Mouse (Mus musculus) neural tube, embryonic 12.5 days (tissue): ENCODE measurements at regions not wholly inside any gene's neighbourhood (a gene's known extent, or its start where the extent isn't known, plus 50 kb on each side); places are given as distances from the start of the nearest gene placed in this dataset.
A peak's percentile ranks its signal among the peaks of the same experiment; 100 is the strongest.
"Not testable (repeated sequence)": the region's sequence is repeated elsewhere in the genome, so short reads cannot be mapped to it uniquely, and the experiment has no call there.

Experiments used
- ATAC-seq: fragments of 200-750 bp; cut with Nextera tagmentation; 2 replicates; pipeline ENCODE4 v1.8.0; 2017; ENCODE audit warnings: low read depth, mild to moderate bottlenecking, moderate TSS enrichment, moderate library complexity; ENCODE audit not compliant: low FRiP score
- H3K27ac ChIP-seq: fragments of 300-500 bp; sonication (generic); 2 replicates; pipeline ENCODE4 v1.5.1; 2016
- H3K27me3 ChIP-seq: fragments of 300-500 bp; sonication (generic); replicated peaks from 2 replicates; pipeline ENCODE4 v1.6.1; 2016; ENCODE audit warnings: mild to moderate bottlenecking
- H3K36me3 ChIP-seq: fragments of 300-500 bp; sonication (generic); 2 replicates; pipeline ENCODE4 v1.6.1; 2016; ENCODE audit warnings: mild to moderate bottlenecking
- H3K4me1 ChIP-seq: fragments of 300-500 bp; sonication (generic); 2 replicates; pipeline ENCODE4 v1.6.1; 2016
- H3K4me2 ChIP-seq: fragments of 300-500 bp; sonication (generic); replicated peaks from 2 replicates; pipeline ENCODE4 v1.6.1; 2016; ENCODE audit warnings: mild to moderate bottlenecking
- H3K4me3 ChIP-seq: fragments of 300-500 bp; sonication (generic); 2 replicates; pipeline ENCODE4 v1.5.1; 2016
- H3K9ac ChIP-seq: fragments of 300-500 bp; sonication (generic); 2 replicates; pipeline ENCODE4 v1.6.1; 2016; ENCODE audit warnings: mild to moderate bottlenecking
- H3K9me3 ChIP-seq: fragments of 300-500 bp; sonication (generic); 2 replicates; pipeline ENCODE4 v1.6.1; 2016; ENCODE audit warnings: mild to moderate bottlenecking
- WGBS: fragments of 180-500 bp; shearing (Covaris S2); methylation state at CpG from one replicate; pipeline ENCODE4 v1.1.7; 2016; 5-methylcytosine and 5-hydroxymethylcytosine counted together

DNA sequence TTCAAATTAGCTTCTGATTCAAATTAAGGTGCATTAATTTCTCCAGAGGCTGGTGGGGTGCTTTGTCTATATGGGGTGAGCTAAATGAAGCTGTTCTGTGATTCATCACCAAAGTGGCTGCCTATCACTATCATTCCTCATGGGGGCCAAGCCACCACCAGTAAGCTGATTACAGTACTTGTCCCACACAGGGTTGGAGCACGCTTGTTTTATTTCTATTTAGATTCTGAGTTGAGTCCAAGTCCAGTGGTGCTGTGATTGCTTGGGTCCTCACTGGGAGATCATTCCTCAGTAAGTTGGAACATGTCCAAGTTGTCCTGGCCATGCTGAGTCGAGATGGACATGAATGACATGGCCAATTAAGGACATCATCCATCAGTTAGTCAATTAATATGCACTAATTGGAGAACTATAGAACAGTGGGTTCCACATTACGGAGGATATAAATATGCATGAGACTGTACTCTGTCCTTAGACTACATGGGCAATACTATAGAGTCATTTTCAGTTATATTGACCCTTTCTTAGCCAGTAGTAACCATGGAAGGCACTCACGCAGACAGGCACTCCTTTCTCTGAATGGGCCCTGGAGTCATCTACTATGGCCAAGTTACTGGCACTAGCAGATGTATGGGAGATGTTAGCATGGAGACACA is 105.3 kb upstream of the Tacr1 start:
- Histone ChIP-seq H3K9ac (no peak overlapping the region), H3K4me3 (no peak overlapping the region), H3K4me1 (no peaks in the 10 kb centered on the region), H3K36me3 (no peaks in the 10 kb centered on the region), H3K27me3 (no peaks in the 10 kb centered on the region), H3K9me3 (no peaks in the 10 kb centered on the region), H3K4me2 (no peak overlapping the region), H3K27ac (no peak overlapping the region)
- 70% methylated on average over 4 of the region's 4 CpGs for WGBS
- peak; percentile 70 for ATAC-seq

DNA sequence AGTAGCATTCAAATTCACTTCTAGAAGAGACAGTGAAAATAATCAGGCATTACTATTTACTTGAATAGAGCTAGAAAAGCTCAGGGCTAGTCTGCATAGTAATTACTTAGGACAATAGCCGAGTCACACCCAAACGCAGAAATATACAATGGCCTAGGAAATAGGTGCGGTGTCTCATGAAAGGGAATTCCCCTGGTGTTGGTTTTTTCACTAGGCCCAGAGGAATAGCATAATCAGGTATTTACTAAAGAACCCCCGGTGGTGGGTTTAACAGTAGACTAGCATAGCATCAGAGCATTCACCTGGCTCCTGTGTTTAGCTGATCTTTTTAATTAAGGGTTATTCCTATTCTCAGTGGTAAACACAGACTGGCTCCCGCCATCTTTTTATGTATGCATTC is 99.9 kb upstream of the Tacr1 start:
- not testable (repeated sequence) for H3K4me2 ChIP-seq, ATAC-seq, H3K9me3 ChIP-seq, H3K4me3 ChIP-seq, H3K27ac ChIP-seq, H3K36me3 ChIP-seq, H3K4me1 ChIP-seq, H3K9ac ChIP-seq, H3K27me3 ChIP-seq
- WGBS, result 68% methylated on average over 5 of the region's 5 CpGs

DNA sequence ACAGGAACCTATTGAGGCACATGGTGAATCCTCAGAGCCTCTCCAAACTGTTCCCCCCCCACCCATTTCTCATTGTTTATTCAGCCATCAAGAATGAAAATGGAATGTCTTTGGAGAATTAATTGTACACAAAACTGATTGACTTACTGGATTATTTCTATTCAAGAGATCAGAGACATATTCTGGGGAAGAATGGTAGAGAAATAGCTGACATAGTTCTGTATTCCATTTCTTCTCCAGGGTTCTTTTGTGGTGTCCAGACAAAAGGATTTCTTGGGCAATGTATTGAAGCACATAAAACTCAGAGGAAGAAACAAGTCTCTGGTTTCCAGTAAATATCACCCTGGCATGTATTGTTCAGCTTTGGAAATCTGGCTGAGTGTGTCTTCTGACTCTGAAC is 88.4 kb upstream of the Tacr1 start:
- 0 out of 2 replicates have a peak, but pooled peaks have one; percentile 41 for ATAC-seq
- no peak overlapping the region for H3K4me2 ChIP-seq

More for the DNA sequence above, 88.4 kb upstream of the Tacr1 start:
- H3K4me1 ChIP-seq, result no peaks in the 10 kb centered on the region
- H3K9ac ChIP-seq, result no peak overlapping the region
- H3K9me3 ChIP-seq, result no peaks in the 10 kb centered on the region
- H3K27ac ChIP-seq, result no peak overlapping the region
- H3K4me3 ChIP-seq, result no peak overlapping the region
- H3K27me3 ChIP-seq, result no peaks in the 10 kb centered on the region
- no peaks in the 10 kb centered on the region for H3K36me3 ChIP-seq
